In the genomic region with DNA sequence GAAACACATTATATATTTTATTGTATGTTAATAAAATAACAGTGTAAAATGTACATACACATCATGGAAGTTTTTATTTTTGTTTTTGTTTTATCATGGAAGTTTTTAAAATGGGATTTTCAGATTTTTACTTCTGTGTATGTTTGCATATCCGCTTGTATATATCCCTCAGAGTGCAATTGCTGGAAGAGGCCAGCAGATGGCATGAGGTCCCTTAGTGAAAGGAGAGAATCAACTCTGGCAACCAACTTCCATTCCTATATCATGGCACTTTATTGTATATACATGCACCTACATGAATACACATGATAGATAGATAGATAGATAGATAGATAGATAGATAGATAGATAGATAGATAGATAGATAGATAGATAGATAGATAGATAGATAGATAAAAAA, we compare ENCODE assay signal across 8 mouse cellular contexts. TPM values are rescaled to one million over a fixed set of nuclear protein-coding genes. Genes with fewer than 3 reads are reported as not detected.
A peak's percentile ranks its signal among the peaks of the same experiment; 100 is the strongest.
DNase-seq lines count a peak whose midpoint lies in the region; ATAC-seq and TF ChIP-seq lines count a peak whose summit lies in the region.

No protein-coding gene starts in this region.

- ATAC-seq in liver, embryonic 14.5 days (ENCODE audit: insufficient read depth) = no peak
- no peak for ATAC-seq in cerebellum, adult (ENCODE audit: insufficient number of reproducible peaks, low FRiP score, low TSS enrichment)
- no peak for ATAC-seq in erythroid progenitor cell, adult 5-6 weeks (replicated peaks; ENCODE audit: low FRiP score, poor library complexity, severe bottlenecking)

- no peaks in the 10 kb centered on the region for H3K4me1 ChIP-seq in liver, embryonic 14.5 days (replicated peaks; ENCODE audit: control insufficient read depth in 2 of 2, insufficient read depth in 2 of 2, low read length in 1 of 2)

- H3K27me3 ChIP-seq in liver, embryonic 14.5 days (ENCODE audit: control insufficient read depth, insufficient read depth, low read length) = no peaks in the 10 kb centered on the region

- H3K9ac ChIP-seq in liver, embryonic 14.5 days (replicated peaks) = no peak overlapping the region

- WGBS in liver, embryonic 14.5 days (ENCODE audit: insufficient replicate concordance) = 85% methylated on average over 1 of the region's 1 CpGs

- intact Hi-C loops in left cerebral cortex, adult 2 months (cut with DNase I) = no loop called here

- TF ChIP-seq CTCF in left cerebral cortex, adult 2 months (IDR thresholded peaks at IDR 0.05) = peak; percentile 30
- peak; percentile 43; the same call in 1 of the 2 replicates for TF ChIP-seq CTCF in liver, embryonic 14.5 days (IDR thresholded peaks at IDR 0.05; ENCODE audit: low read depth)

- no peak overlapping the region for H3K4me3 ChIP-seq in left cerebral cortex, adult 2 months
- no peak overlapping the region for H3K4me3 ChIP-seq in liver, embryonic 14.5 days (ENCODE audit: insufficient read depth in 1 of 2, low read depth in 2 of 2, low read length in 2 of 2)

- peak; percentile 40 for DNase-seq in embryo, embryonic 10 days (ENCODE audit: low spot score)
- DNase-seq in embryo, embryonic 9.5 days (ENCODE audit: extremely low spot score) = no peak
- DNase-seq in left cerebral cortex, adult 2 months (ENCODE audit: extremely low spot score in 1 of 2, low spot score in 2 of 2) = no peak
- DNase-seq in left cerebral cortex, adult 9 months (ENCODE audit: low spot score in 2 of 2) = no peak
- DNase-seq in ES-CJ7 (ENCODE audit: low read depth, low spot score) = peak; percentile 35
- DNase-seq in liver, embryonic 14.5 days (ENCODE audit: low read depth in 3 of 3, low spot score in 3 of 3) = no peak

- H3K27ac ChIP-seq in left cerebral cortex, adult 2 months = no peak overlapping the region
- H3K27ac ChIP-seq in liver, embryonic 14.5 days = no peak overlapping the region

- H3K9me3 ChIP-seq in liver, embryonic 14.5 days (ENCODE audit: control insufficient read depth, low read length) = no peaks in the 10 kb centered on the region

- no peak for TF ChIP-seq EP300 in liver, embryonic 14.5 days (IDR thresholded peaks at IDR 0.05; ENCODE audit: low read depth)

- H3K36me3 ChIP-seq in liver, embryonic 14.5 days (replicated peaks; ENCODE audit: control insufficient read depth, insufficient read depth, low read depth) = no peaks in the 10 kb centered on the region

- no peak overlapping the region for H3K4me2 ChIP-seq in liver, embryonic 14.5 days (ENCODE audit: low read depth)

RNA-seq across cellular contexts. Expression of a gene that starts 34.4 kb away (rescaled TPM):
- total RNA-seq in left cerebral cortex, adult 2 months (2021) = 100 to 1,000 TPM; 444 to 487 TPM
- 3.6 and 4.3 TPM in 2 replicates for polyA plus RNA-seq in liver, embryonic 14.5 days (2012; rRNA removed)
- 4.6 and 4.8 TPM in 2 replicates for polyA plus RNA-seq in liver, embryonic 14.5 days (2014; fragmentation: Nextera tagmentation; extraction: Ambion mirVana)
- 4.6 and 5.4 TPM in 2 replicates for total RNA-seq in erythroid progenitor cell, adult 5-6 weeks (2015; ENCODE audit: low replicate concordance)
- 7.4 and 8.0 TPM in 2 replicates for total RNA-seq in erythroid progenitor cell, adult 5-6 weeks (2017; ENCODE audit: low replicate concordance)

Comparison
In these comparisons a context has a peak if more than half of its experiments do, and no peak if none do; other contexts are left out.
1. DNase-seq: peak in embryo, embryonic 10 days (single experiment) and ES-CJ7 (single experiment); none in embryo, embryonic 9.5 days (single experiment), left cerebral cortex, adult 2 months (0 of 2), left cerebral cortex, adult 9 months (0 of 2) and liver, embryonic 14.5 days (0 of 3).
2. RNA of a gene that starts 34.4 kb away (total RNA-seq): 444 to 487 TPM in left cerebral cortex, adult 2 months; 4.6 to 8.0 TPM in erythroid progenitor cell, adult 5-6 weeks; every median in the first group is over 10 times any median in the second.